Mouse (Mus musculus): Measurements from ENCODE around the gene Cyp2d10. TPM values are rescaled to one million over a fixed set of nuclear protein-coding genes. Genes with fewer than 3 reads are reported as not detected.
"Not testable (repeated sequence)": the region's sequence is repeated elsewhere in the genome, so short reads cannot be mapped to it uniquely, and the experiment has no call there.

Cyp2d10 gene
- 0.40 TPM in 1 of 2 replicates, not detected in the other for polyA plus RNA-seq (2014; fragmentation: Nextera tagmentation; extraction: Ambion mirVana)

DNA sequence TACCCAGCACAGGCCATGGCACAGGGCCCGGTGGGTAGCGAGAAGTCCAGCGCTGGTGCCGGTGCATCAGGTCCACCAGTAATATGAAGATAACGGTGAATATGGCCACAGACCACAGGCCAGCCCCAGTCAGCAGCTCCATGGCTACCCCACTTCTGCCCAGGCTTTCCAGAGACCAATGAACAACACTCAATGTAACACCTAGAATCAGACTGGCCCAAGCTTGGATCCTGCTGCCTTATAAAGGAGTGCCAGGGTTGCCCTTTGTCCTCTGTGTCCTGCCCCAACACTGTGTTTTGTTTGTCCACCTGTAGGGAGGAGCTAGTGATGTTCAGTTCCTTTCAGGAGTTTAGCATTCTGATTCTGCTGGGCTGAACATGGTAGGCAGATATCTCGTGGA is at the start of gene Cyp2d10:
Gene Cyp2d10, minus strand, starts transcription at position 215 of the 400 bp plus-strand sequence.
- WGBS (ENCODE audit: insufficient replicate concordance) = 92% methylated on average over 6 of the region's 6 CpGs
- Histone ChIP-seq H3K27ac (ENCODE audit: low read depth, low read length) (no peak within 1 kb of the TSS), H3K9me3 (replicated peaks; ENCODE audit: control insufficient read depth, low read length) (no peaks in the 10 kb centered on the region), H3K4me1 (ENCODE audit: control insufficient read depth, insufficient read depth, low read length) (no peaks in the 10 kb centered on the region), H3K9ac (ENCODE audit: low read depth, low read length) (no peak within 1 kb of the TSS), H3K4me2 (no peak within 1 kb of the TSS), H3K36me3 (ENCODE audit: control insufficient read depth, insufficient read depth, low read length) (no peaks in the 10 kb centered on the region), H3K27me3 (ENCODE audit: control insufficient read depth, insufficient read depth, low read length) (no peaks in the 10 kb centered on the region), H3K4me3 (ENCODE audit: low read depth, low read length) (no peak within 1 kb of the TSS)
- ATAC-seq (replicated peaks; ENCODE audit: insufficient number of reproducible peaks, low FRiP score, low TSS enrichment) = no peak

DNA sequence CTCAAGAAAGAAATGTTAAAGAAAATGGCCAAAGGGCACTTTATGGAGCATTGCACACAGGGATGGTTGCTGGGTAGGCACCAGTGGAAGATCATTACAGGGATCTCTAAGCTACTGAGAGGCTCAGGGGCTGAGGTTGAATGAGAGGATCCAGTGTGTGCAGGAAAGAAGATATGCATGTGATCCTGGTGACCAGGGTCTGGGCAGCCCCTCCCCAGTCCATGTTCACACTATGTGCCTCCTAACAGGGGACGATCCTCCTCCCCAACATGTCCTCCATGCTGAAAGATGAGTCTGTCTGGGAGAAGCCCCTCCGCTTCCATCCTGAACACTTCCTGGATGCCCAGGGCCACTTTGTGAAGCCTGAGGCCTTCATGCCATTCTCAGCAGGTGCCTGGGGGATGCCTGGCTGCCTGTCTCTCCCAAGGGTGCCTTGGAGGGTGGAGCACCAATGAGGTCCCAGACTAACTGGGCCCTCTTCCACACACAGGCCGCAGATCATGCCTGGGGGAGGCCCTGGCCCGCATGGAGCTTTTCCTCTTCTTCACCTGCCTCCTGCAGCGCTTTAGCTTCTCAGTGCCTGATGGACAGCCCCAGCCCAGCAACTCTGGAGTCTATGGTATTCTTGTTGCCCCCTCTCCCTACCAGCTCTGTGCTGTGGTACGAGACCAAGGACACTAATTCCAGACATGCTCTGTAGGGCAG is 49.2 kb upstream of the Cyp2d10 start:
- not testable (repeated sequence) for H3K36me3 ChIP-seq (ENCODE audit: control insufficient read depth, insufficient read depth, low read length); H3K4me1 ChIP-seq (ENCODE audit: control insufficient read depth, insufficient read depth, low read length); H3K4me3 ChIP-seq (ENCODE audit: low read depth, low read length); H3K27ac ChIP-seq (ENCODE audit: low read depth, low read length); H3K4me2 ChIP-seq; ATAC-seq (replicated peaks; ENCODE audit: insufficient number of reproducible peaks, low FRiP score, low TSS enrichment); H3K9ac ChIP-seq (ENCODE audit: low read depth, low read length); H3K9me3 ChIP-seq (replicated peaks; ENCODE audit: control insufficient read depth, low read length); H3K27me3 ChIP-seq (ENCODE audit: control insufficient read depth, insufficient read depth, low read length)
- 76% methylated on average over 6 of the region's 6 CpGs for WGBS (ENCODE audit: insufficient replicate concordance)

DNA sequence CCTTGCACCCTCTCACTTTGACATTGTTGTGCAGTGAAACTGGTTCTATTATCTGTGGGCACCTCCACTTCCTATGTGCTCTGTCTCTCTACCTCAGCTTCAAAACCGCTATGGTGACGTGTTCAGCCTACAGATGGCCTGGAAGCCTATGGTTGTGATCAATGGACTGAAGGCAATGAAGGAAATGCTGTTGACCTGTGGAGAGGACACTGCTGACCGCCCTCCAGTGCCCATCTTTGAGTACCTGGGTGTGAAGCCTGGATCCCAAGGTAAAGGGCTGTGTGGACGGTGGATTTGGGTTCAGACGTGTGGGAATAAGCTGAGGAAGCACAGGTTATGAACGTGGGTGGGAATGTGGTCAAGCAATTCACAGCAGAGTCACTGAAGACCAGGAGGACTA is 46.5 kb upstream of the Cyp2d10 start:
- not testable (repeated sequence) for H3K27me3 ChIP-seq (ENCODE audit: control insufficient read depth, insufficient read depth, low read length); H3K4me2 ChIP-seq; H3K27ac ChIP-seq (ENCODE audit: low read depth, low read length); ATAC-seq (replicated peaks; ENCODE audit: insufficient number of reproducible peaks, low FRiP score, low TSS enrichment); H3K36me3 ChIP-seq (ENCODE audit: control insufficient read depth, insufficient read depth, low read length); H3K9me3 ChIP-seq (replicated peaks; ENCODE audit: control insufficient read depth, low read length); H3K4me3 ChIP-seq (ENCODE audit: low read depth, low read length); H3K4me1 ChIP-seq (ENCODE audit: control insufficient read depth, insufficient read depth, low read length); H3K9ac ChIP-seq (ENCODE audit: low read depth, low read length)
- WGBS (ENCODE audit: insufficient replicate concordance) = 71% methylated on average over 6 of the region's 6 CpGs

DNA sequence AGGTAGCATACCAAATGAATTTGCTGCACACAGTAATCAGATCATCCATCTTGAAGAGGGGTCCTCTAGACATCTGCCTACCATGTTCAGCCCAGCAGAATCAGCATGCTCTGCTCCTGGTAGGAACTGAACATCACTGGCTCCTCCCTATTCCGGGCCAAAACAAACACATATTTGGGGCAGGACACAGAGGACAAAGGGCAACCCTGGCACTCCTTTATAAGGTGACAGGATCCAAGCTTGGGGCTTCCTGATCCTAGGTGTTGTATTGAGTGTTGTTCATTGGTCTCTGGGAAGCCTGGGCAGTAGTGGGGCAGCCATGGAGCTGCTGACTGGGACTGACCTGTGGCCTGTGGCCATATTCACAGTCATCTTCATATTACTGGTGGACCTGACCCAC is 45.1 kb upstream of the Cyp2d10 start:
- not testable (repeated sequence) for H3K9me3 ChIP-seq (replicated peaks; ENCODE audit: control insufficient read depth, low read length); H3K36me3 ChIP-seq (ENCODE audit: control insufficient read depth, insufficient read depth, low read length); H3K9ac ChIP-seq (ENCODE audit: low read depth, low read length); H3K4me2 ChIP-seq; ATAC-seq (replicated peaks; ENCODE audit: insufficient number of reproducible peaks, low FRiP score, low TSS enrichment); H3K4me3 ChIP-seq (ENCODE audit: low read depth, low read length); H3K27me3 ChIP-seq (ENCODE audit: control insufficient read depth, insufficient read depth, low read length); H3K27ac ChIP-seq (ENCODE audit: low read depth, low read length); H3K4me1 ChIP-seq (ENCODE audit: control insufficient read depth, insufficient read depth, low read length)
- WGBS (ENCODE audit: insufficient replicate concordance) = 70% methylated on average over 1 of the region's 1 CpGs

DNA sequence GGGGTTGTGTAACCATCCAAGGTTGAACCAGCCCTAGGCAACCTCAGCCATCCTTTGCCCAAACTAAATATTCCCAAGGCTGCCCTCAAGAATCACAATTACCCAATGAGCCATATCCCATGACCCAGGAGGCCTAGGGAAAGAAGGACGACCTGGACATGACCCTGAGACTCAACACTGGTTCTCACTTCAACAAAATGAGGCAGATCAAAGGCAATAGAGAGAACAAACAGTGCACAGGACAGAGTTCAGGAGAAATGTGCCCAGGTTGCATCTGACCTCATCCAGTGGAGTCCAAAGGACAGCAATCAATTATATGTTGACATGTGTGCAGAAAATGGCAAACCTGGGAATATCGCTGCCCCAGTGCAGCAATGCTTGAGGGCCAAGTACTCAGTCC is 43.0 kb upstream of the Cyp2d10 start:
- ATAC-seq (replicated peaks; ENCODE audit: insufficient number of reproducible peaks, low FRiP score, low TSS enrichment); H3K27ac ChIP-seq (ENCODE audit: low read depth, low read length); H3K36me3 ChIP-seq (ENCODE audit: control insufficient read depth, insufficient read depth, low read length); H3K4me1 ChIP-seq (ENCODE audit: control insufficient read depth, insufficient read depth, low read length); H3K9me3 ChIP-seq (replicated peaks; ENCODE audit: control insufficient read depth, low read length); H3K9ac ChIP-seq (ENCODE audit: low read depth, low read length); H3K4me3 ChIP-seq (ENCODE audit: low read depth, low read length); H3K27me3 ChIP-seq (ENCODE audit: control insufficient read depth, insufficient read depth, low read length); H3K4me2 ChIP-seq: not testable (repeated sequence)
- 77% methylated on average over 2 of the region's 2 CpGs for WGBS (ENCODE audit: insufficient replicate concordance)

DNA sequence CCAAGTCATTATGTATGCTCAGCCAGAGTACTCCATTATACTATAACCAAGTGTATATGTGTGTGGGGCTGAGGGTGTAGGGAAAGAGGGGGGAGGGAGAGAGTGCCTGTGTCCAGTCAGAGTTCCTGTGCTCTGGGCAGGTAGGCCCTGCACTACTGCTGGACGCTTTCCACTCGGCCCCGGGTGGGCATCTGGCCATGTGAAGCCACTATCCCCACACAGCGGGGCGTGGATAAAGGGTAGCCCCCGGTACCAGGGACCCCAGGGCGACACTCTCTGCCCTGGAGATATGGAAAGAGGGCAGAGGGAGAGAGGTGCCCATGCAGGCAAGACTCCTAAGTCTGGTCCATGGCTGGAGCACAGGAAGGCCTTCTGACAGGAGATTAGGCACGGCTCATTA is 38.2 kb upstream of the Cyp2d10 start:
- Histone ChIP-seq H3K27me3 (ENCODE audit: control insufficient read depth, insufficient read depth, low read length) (no peaks in the 10 kb centered on the region), H3K9me3 (replicated peaks; ENCODE audit: control insufficient read depth, low read length) (no peaks in the 10 kb centered on the region), H3K36me3 (ENCODE audit: control insufficient read depth, insufficient read depth, low read length) (no peaks in the 10 kb centered on the region), H3K9ac (ENCODE audit: low read depth, low read length) (no peak overlapping the region), H3K27ac (ENCODE audit: low read depth, low read length) (no peak overlapping the region), H3K4me3 (ENCODE audit: low read depth, low read length) (no peak overlapping the region), H3K4me1 (ENCODE audit: control insufficient read depth, insufficient read depth, low read length) (no peaks in the 10 kb centered on the region), H3K4me2 (no peak overlapping the region)
- no peak for ATAC-seq (replicated peaks; ENCODE audit: insufficient number of reproducible peaks, low FRiP score, low TSS enrichment)
- 80% methylated on average over 8 of the region's 8 CpGs for WGBS (ENCODE audit: insufficient replicate concordance)

DNA sequence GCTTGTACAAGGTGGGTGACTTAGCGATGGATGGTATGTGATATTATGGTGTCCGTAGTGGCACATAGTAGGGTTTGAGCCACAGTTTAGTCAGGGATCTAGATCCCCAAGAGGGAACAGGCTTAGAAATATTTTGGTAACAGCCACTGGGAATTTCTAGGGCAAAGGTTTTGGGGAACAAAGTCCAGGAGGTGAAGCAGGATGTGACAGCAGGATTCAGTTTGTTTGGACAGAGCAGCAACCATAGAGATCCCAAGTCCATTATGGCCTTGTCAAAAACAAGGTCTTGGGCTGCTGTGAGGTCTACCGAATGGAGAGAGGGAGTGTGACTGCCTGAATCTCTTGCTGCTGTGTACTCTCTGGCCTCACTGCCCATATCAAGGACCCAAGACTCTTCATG is 36.7 kb upstream of the Cyp2d10 start:
- Histone ChIP-seq H3K4me2 (no peak overlapping the region), H3K36me3 (ENCODE audit: control insufficient read depth, insufficient read depth, low read length) (no peaks in the 10 kb centered on the region), H3K27me3 (ENCODE audit: control insufficient read depth, insufficient read depth, low read length) (no peaks in the 10 kb centered on the region), H3K9ac (ENCODE audit: low read depth, low read length) (no peak overlapping the region), H3K27ac (ENCODE audit: low read depth, low read length) (no peak overlapping the region), H3K4me1 (ENCODE audit: control insufficient read depth, insufficient read depth, low read length) (no peaks in the 10 kb centered on the region), H3K9me3 (replicated peaks; ENCODE audit: control insufficient read depth, low read length) (no peaks in the 10 kb centered on the region), H3K4me3 (ENCODE audit: low read depth, low read length) (no peak overlapping the region)
- no peak for ATAC-seq (replicated peaks; ENCODE audit: insufficient number of reproducible peaks, low FRiP score, low TSS enrichment)
- 73% methylated on average over 3 of the region's 3 CpGs for WGBS (ENCODE audit: insufficient replicate concordance)

DNA sequence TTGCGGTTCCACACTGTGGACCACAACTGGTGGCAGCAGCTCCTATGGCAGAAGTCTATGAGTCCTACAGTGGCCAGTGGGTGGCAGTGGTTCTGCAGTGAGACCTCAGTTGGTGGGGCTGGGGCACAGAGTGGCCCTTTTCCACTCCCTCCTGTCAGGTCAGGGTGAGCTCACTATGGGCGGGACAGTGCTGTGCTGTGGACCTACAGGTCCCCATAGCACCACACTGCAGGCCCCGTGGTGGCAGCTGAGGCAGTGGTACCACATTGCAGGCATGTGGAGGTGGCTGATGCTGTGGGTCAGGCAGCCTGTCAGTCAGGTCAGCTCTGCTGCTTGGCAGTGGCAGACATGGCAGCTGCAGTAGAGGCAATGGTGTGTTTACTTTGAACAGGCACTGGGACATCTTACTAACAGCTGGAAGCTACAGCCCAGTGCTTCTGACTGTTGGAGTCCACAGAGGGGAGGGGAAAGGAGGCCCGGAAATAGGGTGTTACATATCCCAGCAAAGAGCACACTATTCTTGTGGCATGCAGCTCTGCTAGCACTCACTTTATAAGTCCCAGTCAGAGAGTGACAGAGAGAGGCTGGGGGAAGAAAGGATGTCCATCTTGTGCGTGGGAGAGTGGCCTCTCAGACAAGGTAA is 31.1 kb upstream of the Cyp2d10 start:
- no peak overlapping the region for H3K4me2 ChIP-seq
- WGBS (ENCODE audit: insufficient replicate concordance) = 62% methylated on average over 5 of the region's 5 CpGs

DNA sequence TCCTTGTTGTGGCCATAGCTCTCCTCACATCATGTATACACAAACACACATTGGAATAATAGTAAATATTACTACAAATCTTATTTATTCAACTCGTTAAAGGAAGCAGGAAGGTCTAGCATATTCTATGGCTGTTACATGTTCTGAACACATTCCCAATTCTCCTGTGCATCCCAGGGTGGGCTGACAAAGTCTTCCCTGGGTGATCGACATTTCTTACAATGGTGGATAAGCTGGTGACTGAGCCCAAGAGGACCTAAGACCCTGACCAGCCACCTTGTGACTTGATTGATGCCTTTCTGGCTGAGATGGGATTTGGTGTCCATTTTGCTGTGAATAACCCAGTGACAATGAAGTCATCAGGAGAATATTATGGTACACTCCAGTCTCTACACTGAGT is 28.6 kb upstream of the Cyp2d10 start:
- no peak overlapping the region for H3K9ac ChIP-seq (ENCODE audit: low read depth, low read length)
- no peaks in the 10 kb centered on the region for H3K27me3 ChIP-seq (ENCODE audit: control insufficient read depth, insufficient read depth, low read length)
- H3K9me3 ChIP-seq (replicated peaks; ENCODE audit: control insufficient read depth, low read length) = 0 out of 2 replicates have a peak, but pooled peaks cover 3% of the 10 kb centered on the region
- WGBS (ENCODE audit: insufficient replicate concordance) = 81% methylated on average over 2 of the region's 2 CpGs
- H3K4me3 ChIP-seq (ENCODE audit: low read depth, low read length) = no peak overlapping the region
- H3K4me2 ChIP-seq = no peak overlapping the region
- no peak for ATAC-seq (replicated peaks; ENCODE audit: insufficient number of reproducible peaks, low FRiP score, low TSS enrichment)
- no peak overlapping the region for H3K27ac ChIP-seq (ENCODE audit: low read depth, low read length)
- no peaks in the 10 kb centered on the region for H3K4me1 ChIP-seq (ENCODE audit: control insufficient read depth, insufficient read depth, low read length)
- H3K36me3 ChIP-seq (ENCODE audit: control insufficient read depth, insufficient read depth, low read length) = no peaks in the 10 kb centered on the region

More for the DNA sequence above, 31.1 kb upstream of the Cyp2d10 start:
- no peaks in the 10 kb centered on the region for H3K4me1 ChIP-seq (ENCODE audit: control insufficient read depth, insufficient read depth, low read length)
- no peak for ATAC-seq (replicated peaks; ENCODE audit: insufficient number of reproducible peaks, low FRiP score, low TSS enrichment)
- H3K9ac ChIP-seq (ENCODE audit: low read depth, low read length) = no peak overlapping the region
- H3K4me3 ChIP-seq (ENCODE audit: low read depth, low read length) = no peak overlapping the region
- 0 out of 2 replicates have a peak, but pooled peaks cover 3% of the 10 kb centered on the region for H3K9me3 ChIP-seq (replicated peaks; ENCODE audit: control insufficient read depth, low read length)
- H3K36me3 ChIP-seq (ENCODE audit: control insufficient read depth, insufficient read depth, low read length) = no peaks in the 10 kb centered on the region
- H3K27ac ChIP-seq (ENCODE audit: low read depth, low read length) = no peak overlapping the region
- H3K27me3 ChIP-seq (ENCODE audit: control insufficient read depth, insufficient read depth, low read length) = no peaks in the 10 kb centered on the region
